In genomic region chr10:121472593-121473217, GRCm38 (mm10) we compare ENCODE assay signal across 8 mouse cellular contexts. TPM values are rescaled to one million over a fixed set of nuclear protein-coding genes. Genes with fewer than 3 reads are reported as not detected.
A peak's percentile ranks its signal among the peaks of the same experiment; 100 is the strongest.
DNase-seq lines count a peak whose midpoint lies in the region; ATAC-seq and TF ChIP-seq lines count a peak whose summit lies in the region.

No protein-coding gene starts in this region.

- intact Hi-C loops in left cerebral cortex, postnatal 4 days (cut with DNase I): loop anchor here (5.0 kb wide), 1 partner anchor 35 kb away; no protein-coding TSS in a partner anchor

- H3K4me3 ChIP-seq in forebrain, postnatal 0 days (ENCODE audit: low read depth, low read length): no peak overlapping the region
- no peak overlapping the region for H3K4me3 ChIP-seq in forebrain, embryonic 14.5 days (ENCODE audit: low read depth, low read length)
- 0 out of 2 replicates have a peak overlapping the region, but pooled peaks have one; percentile 69 for H3K4me3 ChIP-seq in intestine, postnatal 0 days (ENCODE audit: low read depth, low read length)

- peak; percentile 57 for DNase-seq in forebrain, postnatal 0 days
- no peak for DNase-seq in forebrain, embryonic 14.5 days (ENCODE audit: low spot score)
- peak; percentile 51 for DNase-seq in left cerebral cortex, adult 11 months (ENCODE audit: low spot score)
- no peak for DNase-seq in left cerebral cortex, postnatal 4 days
- peak; percentile 54 to 78 for DNase-seq in right cerebral cortex, postnatal 10 days (ENCODE audit: low spot score in 2 of 2)
- no peak for DNase-seq in retina, embryonic 14.5 days (ENCODE audit: low spot score)
- DNase-seq in gastrocnemius, postnatal 25 days: no peak

- H3K27ac ChIP-seq in forebrain, postnatal 0 days (ENCODE audit: low read depth, low read length): peak overlapping the region; percentile 40; the same call in 1 of the 2 replicates
- H3K27ac ChIP-seq in forebrain, embryonic 14.5 days (ENCODE audit: low read depth, low read length): no peak overlapping the region
- no peak overlapping the region for H3K27ac ChIP-seq in intestine, postnatal 0 days (ENCODE audit: low read depth, low read length)

- H3K36me3 ChIP-seq in forebrain, postnatal 0 days (ENCODE audit: insufficient read depth): no peaks in the 10 kb centered on the region
- no peaks in the 10 kb centered on the region for H3K36me3 ChIP-seq in forebrain, embryonic 14.5 days (ENCODE audit: control insufficient read depth, insufficient read depth, low read length)
- H3K36me3 ChIP-seq in intestine, postnatal 0 days (ENCODE audit: control insufficient read depth, insufficient read depth): no peaks in the 10 kb centered on the region

- H3K27me3 ChIP-seq in forebrain, postnatal 0 days (ENCODE audit: insufficient read depth, low read length): no peaks in the 10 kb centered on the region; the same call in 1 of the 2 replicates
- H3K27me3 ChIP-seq in forebrain, embryonic 14.5 days (replicated peaks; ENCODE audit: control insufficient read depth, insufficient read depth, low read length): peaks cover 12% of the 10 kb centered on the region; the same call in 1 of the 2 replicates
- no peaks in the 10 kb centered on the region for H3K27me3 ChIP-seq in intestine, postnatal 0 days (replicated peaks; ENCODE audit: control insufficient read depth, insufficient read depth, low read length)

- ATAC-seq in forebrain, postnatal 0 days: no peak
- ATAC-seq in forebrain, embryonic 14.5 days: no peak
- no peak for ATAC-seq in intestine, postnatal 0 days

- no peak overlapping the region for H3K9ac ChIP-seq in forebrain, postnatal 0 days
- no peak overlapping the region for H3K9ac ChIP-seq in forebrain, embryonic 14.5 days (ENCODE audit: low read length)
- H3K9ac ChIP-seq in intestine, postnatal 0 days (ENCODE audit: low read depth, low read length): no peak overlapping the region

- H3K9me3 ChIP-seq in forebrain, postnatal 0 days (ENCODE audit: low read length): no peaks in the 10 kb centered on the region
- H3K9me3 ChIP-seq in forebrain, embryonic 14.5 days (replicated peaks; ENCODE audit: control insufficient read depth, low read length): no peaks in the 10 kb centered on the region
- no peaks in the 10 kb centered on the region for H3K9me3 ChIP-seq in intestine, postnatal 0 days (ENCODE audit: control insufficient read depth)

- peaks cover 2% of the 10 kb centered on the region for H3K4me1 ChIP-seq in forebrain, postnatal 0 days (ENCODE audit: insufficient read depth)
- 0 out of 2 replicates have a peak, but pooled peaks cover 12% of the 10 kb centered on the region for H3K4me1 ChIP-seq in forebrain, embryonic 14.5 days (ENCODE audit: control insufficient read depth, insufficient read depth, low read length)
- H3K4me1 ChIP-seq in intestine, postnatal 0 days (replicated peaks; ENCODE audit: control insufficient read depth, insufficient read depth, low read length): peaks cover 16% of the 10 kb centered on the region

- no peak for TF ChIP-seq CTCF in forebrain, postnatal 0 days (IDR thresholded peaks at IDR 0.05; ENCODE audit: low read depth)
- no peak for TF ChIP-seq CTCF in intestine, postnatal 0 days (IDR thresholded peaks at IDR 0.05; ENCODE audit: low read depth)

- 74% methylated on average over 11 of the region's 11 CpGs for WGBS in forebrain, postnatal 0 days
- WGBS in forebrain, embryonic 14.5 days: 93% methylated on average over 11 of the region's 11 CpGs
- 65% methylated on average over 11 of the region's 11 CpGs for WGBS in intestine, postnatal 0 days

- H3K4me2 ChIP-seq in forebrain, postnatal 0 days (ENCODE audit: low read depth): peak overlapping the region; percentile 10; the same call in 1 of the 2 replicates
- no peak overlapping the region for H3K4me2 ChIP-seq in forebrain, embryonic 14.5 days (ENCODE audit: low read length)
- peak overlapping the region; percentile 69 for H3K4me2 ChIP-seq in intestine, postnatal 0 days (replicated peaks; ENCODE audit: low read depth)

RNA-seq across cellular contexts. Expression of gene Rassf3, which starts 3.4 kb away (rescaled TPM):
- total RNA-seq in forebrain, postnatal 0 days (2014; rRNA removed): 5.0 and 5.9 TPM in 2 replicates
- polyA plus RNA-seq in forebrain, postnatal 0 days (2015; fragmentation: Nextera tagmentation; extraction: Ambion mirVana): 3.2 and 3.5 TPM in 2 replicates
- polyA plus RNA-seq in forebrain, embryonic 14.5 days (2014; fragmentation: Nextera tagmentation; extraction: Ambion mirVana): 4.4 and 4.7 TPM in 2 replicates
- total RNA-seq in left cerebral cortex, postnatal 4 days (2021): 10 to 100 TPM; 17.4 to 22.9 TPM
- polyA plus RNA-seq in intestine, postnatal 0 days (2015; fragmentation: Nextera tagmentation; extraction: Ambion mirVana): 16.7 and 18.1 TPM in 2 replicates
- 10 to 100 TPM; 48.5 to 51.3 TPM for total RNA-seq in gastrocnemius, postnatal 25 days (2021)

Comparison
In these comparisons a context has a peak if more than half of its experiments do, and no peak if none do; other contexts are left out.
1. DNase-seq: peak in forebrain, postnatal 0 days (single experiment), left cerebral cortex, adult 11 months (single experiment) and right cerebral cortex, postnatal 10 days (2 of 2); none in forebrain, embryonic 14.5 days (single experiment), left cerebral cortex, postnatal 4 days (single experiment), retina, embryonic 14.5 days (single experiment) and gastrocnemius, postnatal 25 days (single experiment).